ENCODE assay signal across 19 mouse cellular contexts in genomic region chr10:60354003-60354325, GRCm38 (mm10). TPM values are rescaled to one million over a fixed set of nuclear protein-coding genes. Genes with fewer than 3 reads are reported as not detected.
DNase-seq lines count a peak whose midpoint lies in the region; ATAC-seq and TF ChIP-seq lines count a peak whose summit lies in the region.
"Had no signal": no experiment of that assay in that cellular context is flagged by ENCODE, and none has a peak within 500 bp of the region (broad histone marks: within the 10 kb centered on the region; RNA-seq: fewer than 3 reads in every experiment).

No protein-coding gene starts in this region.

- no peak overlapping the region for H3K4me3 ChIP-seq in heart, embryonic 10.5 days
- no peak overlapping the region for H3K4me3 ChIP-seq in kidney, embryonic 15.5 days (replicated peaks)
- no peak overlapping the region for H3K4me3 ChIP-seq in kidney, embryonic 14.5 days (ENCODE audit: low read length)
- no peak overlapping the region for H3K4me3 ChIP-seq in embryonic fibroblast, embryonic 13.5 days (ENCODE audit: insufficient read depth, low read length)
- no peak overlapping the region for H3K4me3 ChIP-seq in lung, postnatal 0 days (ENCODE audit: low read depth, low read length)
- H3K4me3 ChIP-seq: limb, embryonic 13.5 days; lung, embryonic 15.5 days; midbrain, embryonic 12.5 days had no signal

- TF ChIP-seq POLR2A in embryonic fibroblast, embryonic 13.5 days (IDR thresholded peaks at IDR 0.05; ENCODE audit: low read depth, low read length), result no peak

- no peak for ATAC-seq in kidney, embryonic 15.5 days (replicated peaks; ENCODE audit: low FRiP score)
- ATAC-seq in kidney, embryonic 14.5 days (ENCODE audit: low FRiP score, low TSS enrichment), result no peak
- ATAC-seq in lung, postnatal 0 days, result no peak
- ATAC-seq: forebrain, postnatal 0 days had no signal

- H3K4me2 ChIP-seq in kidney, embryonic 15.5 days, result no peak overlapping the region
- H3K4me2 ChIP-seq in kidney, embryonic 14.5 days (replicated peaks; ENCODE audit: low read depth, low read length), result no peak overlapping the region
- no peak overlapping the region for H3K4me2 ChIP-seq in lung, postnatal 0 days (replicated peaks; ENCODE audit: low read depth, low read length)
- H3K4me2 ChIP-seq: limb, embryonic 13.5 days; lung, embryonic 15.5 days; midbrain, embryonic 12.5 days had no signal

- TF ChIP-seq EP300 in lung, postnatal 0 days (IDR thresholded peaks at IDR 0.05), result no peak

- H3K27ac ChIP-seq in heart, embryonic 10.5 days, result peak overlapping the region; percentile 43
- 0 out of 2 replicates have a peak overlapping the region, but pooled peaks have one; percentile 13 for H3K27ac ChIP-seq in kidney, embryonic 15.5 days
- no peak overlapping the region for H3K27ac ChIP-seq in kidney, embryonic 14.5 days (ENCODE audit: low read depth, low read length)
- H3K27ac ChIP-seq in embryonic fibroblast, embryonic 13.5 days (ENCODE audit: insufficient read depth, low read length), result peak overlapping the region; percentile 99
- H3K27ac ChIP-seq in lung, postnatal 0 days (ENCODE audit: low read length), result no peak overlapping the region
- H3K27ac ChIP-seq: liver, embryonic 14.5 days; lung, embryonic 15.5 days; macrophage; midbrain, embryonic 12.5 days had no signal

- intact Hi-C loops in heart, postnatal 36 days (cut with DNase I), result loop anchor here (2.0 to 5.0 kb wide), 2 partner anchors 17 to 478 kb away; partner anchors contain the start of gene Unc5b

- WGBS in heart, embryonic 10.5 days, result 87% methylated on average over 4 of the region's 4 CpGs
- WGBS in kidney, embryonic 15.5 days, result 90% methylated on average over 4 of the region's 4 CpGs
- 86% methylated on average over 4 of the region's 4 CpGs for WGBS in kidney, embryonic 14.5 days
- 92% methylated on average over 4 of the region's 4 CpGs for WGBS in lung, postnatal 0 days

- no peak for TF ChIP-seq CTCF in embryonic fibroblast, embryonic 13.5 days (IDR thresholded peaks at IDR 0.05; ENCODE audit: borderline replicate concordance, insufficient read depth, low read length)
- TF ChIP-seq CTCF in lung, postnatal 0 days (IDR thresholded peaks at IDR 0.05), result no peak

- H3K36me3 ChIP-seq in heart, embryonic 10.5 days, result no peaks in the 10 kb centered on the region
- H3K36me3 ChIP-seq in kidney, embryonic 15.5 days, result no peaks in the 10 kb centered on the region
- H3K36me3 ChIP-seq in kidney, embryonic 14.5 days (ENCODE audit: control insufficient read depth, insufficient read depth, low read length), result no peaks in the 10 kb centered on the region
- no peaks in the 10 kb centered on the region for H3K36me3 ChIP-seq in lung, postnatal 0 days (ENCODE audit: insufficient read depth, low read length)
- H3K36me3 ChIP-seq: limb, embryonic 13.5 days; lung, embryonic 15.5 days; midbrain, embryonic 12.5 days had no signal

- no peak overlapping the region for H3K9ac ChIP-seq in kidney, embryonic 15.5 days
- no peak overlapping the region for H3K9ac ChIP-seq in kidney, embryonic 14.5 days (ENCODE audit: low read depth, low read length)
- no peak overlapping the region for H3K9ac ChIP-seq in lung, postnatal 0 days (replicated peaks; ENCODE audit: low read depth)
- H3K9ac ChIP-seq: forebrain, postnatal 0 days; limb, embryonic 13.5 days; liver, embryonic 14.5 days; lung, embryonic 15.5 days; midbrain, embryonic 12.5 days had no signal

- H3K4me1 ChIP-seq in heart, embryonic 10.5 days, result peaks cover 64% of the 10 kb centered on the region
- peaks cover 44% of the 10 kb centered on the region for H3K4me1 ChIP-seq in kidney, embryonic 15.5 days
- peaks cover 15% of the 10 kb centered on the region for H3K4me1 ChIP-seq in kidney, embryonic 14.5 days (ENCODE audit: control insufficient read depth, insufficient read depth, low read length)
- peaks cover 28% of the 10 kb centered on the region for H3K4me1 ChIP-seq in embryonic fibroblast, embryonic 13.5 days (ENCODE audit: control insufficient read depth, insufficient read depth, low read length)
- H3K4me1 ChIP-seq in lung, postnatal 0 days (ENCODE audit: insufficient read depth, low read depth, low read length), result peaks cover 14% of the 10 kb centered on the region

- no peaks in the 10 kb centered on the region for H3K9me3 ChIP-seq in heart, embryonic 10.5 days
- no peaks in the 10 kb centered on the region for H3K9me3 ChIP-seq in kidney, embryonic 15.5 days (replicated peaks)
- no peaks in the 10 kb centered on the region for H3K9me3 ChIP-seq in kidney, embryonic 14.5 days (ENCODE audit: control insufficient read depth, low read length)
- no peaks in the 10 kb centered on the region for H3K9me3 ChIP-seq in lung, postnatal 0 days (ENCODE audit: low read length)
- H3K9me3 ChIP-seq: limb, embryonic 13.5 days; lung, embryonic 15.5 days; midbrain, embryonic 12.5 days had no signal

- DNase-seq in heart, embryonic 10.5 days (ENCODE audit: low spot score), result no peak
- DNase-seq in heart, postnatal 36 days, result no peak
- DNase-seq in lung, postnatal 0 days (ENCODE audit: low spot score), result no peak
- no peak for DNase-seq in right cerebral cortex, adult 18-20 months
- DNase-seq: cerebellum, adult 8-10 months; forebrain, postnatal 0 days; thymus, adult 2 months had no signal

- no peaks in the 10 kb centered on the region for H3K27me3 ChIP-seq in heart, embryonic 10.5 days (ENCODE audit: insufficient read depth, poor library complexity, severe bottlenecking)
- no peaks in the 10 kb centered on the region for H3K27me3 ChIP-seq in kidney, embryonic 15.5 days
- H3K27me3 ChIP-seq in kidney, embryonic 14.5 days (ENCODE audit: control insufficient read depth, insufficient read depth, low read length), result no peaks in the 10 kb centered on the region
- H3K27me3 ChIP-seq in lung, postnatal 0 days (replicated peaks; ENCODE audit: insufficient read depth, low read length), result no peaks in the 10 kb centered on the region
- H3K27me3 ChIP-seq: lung, embryonic 15.5 days had no signal

RNA-seq across cellular contexts. Expression of gene Vsir, which starts 7.3 kb away (rescaled TPM):
- 1.4 and 2.2 TPM in 2 replicates for polyA plus RNA-seq in heart, embryonic 10.5 days (2016; fragmentation: Nextera tagmentation; extraction: Ambion mirVana)
- total RNA-seq in heart, postnatal 36 days (2021), result 10 to 100 TPM; 17.6 to 27.0 TPM
- 3.9 and 4.2 TPM in 2 replicates for polyA plus RNA-seq in kidney, embryonic 15.5 days (2015; fragmentation: Nextera tagmentation; extraction: Ambion mirVana)
- 2.2 and 4.6 TPM in 2 replicates for polyA plus RNA-seq in kidney, embryonic 14.5 days (2014; fragmentation: Nextera tagmentation; extraction: Ambion mirVana)
- 5.1 and 7.7 TPM in 2 replicates for polyA plus RNA-seq in embryonic fibroblast, embryonic 13.5 days (2011; ENCODE audit: insufficient read length, low read depth, missing spikeins)
- 13.7 and 19.7 TPM in 2 replicates for polyA plus RNA-seq in lung, postnatal 0 days (2015; fragmentation: Nextera tagmentation; extraction: Ambion mirVana)

RNA-seq across cellular contexts. Expression of gene Gm17455, which starts 45.6 kb away (rescaled TPM):
- 0.59 and 0.89 TPM in 2 replicates for polyA plus RNA-seq in heart, embryonic 10.5 days (2016; fragmentation: Nextera tagmentation; extraction: Ambion mirVana)
- not detected for total RNA-seq in heart, postnatal 36 days (2021)
- polyA plus RNA-seq in kidney, embryonic 15.5 days (2015; fragmentation: Nextera tagmentation; extraction: Ambion mirVana), result 0.62 and 0.88 TPM in 2 replicates
- polyA plus RNA-seq in kidney, embryonic 14.5 days (2014; fragmentation: Nextera tagmentation; extraction: Ambion mirVana), result 0.70 and 1.0 TPM in 2 replicates
- polyA plus RNA-seq in embryonic fibroblast, embryonic 13.5 days (2011; ENCODE audit: insufficient read length, low read depth, missing spikeins), result not detected in 2 replicates
- 2.3 and 3.2 TPM in 2 replicates for polyA plus RNA-seq in lung, postnatal 0 days (2015; fragmentation: Nextera tagmentation; extraction: Ambion mirVana)
- total RNA-seq: adrenal gland, adult 18-20 months; adrenal gland, postnatal 4 days; monocyte, adult 5-6 weeks had no signal
- polyA plus RNA-seq: C2C12; liver, embryonic 14.5 days; macrophage had no signal

Comparison
In these comparisons a context has a peak if more than half of its experiments do, and no peak if none do; other contexts are left out.
1. H3K27ac ChIP-seq: peak in heart, embryonic 10.5 days (single experiment), kidney, embryonic 15.5 days (single experiment) and embryonic fibroblast, embryonic 13.5 days (single experiment); none in kidney, embryonic 14.5 days (single experiment) and lung, postnatal 0 days (single experiment).